Mouse (Mus musculus): ENCODE measurements around the gene Arhgap10. TPM values are rescaled to one million over a fixed set of nuclear protein-coding genes. Genes with fewer than 3 reads are reported as not detected.

Gene Arhgap10
- total and polyA plus RNA-seq, 3 experiments: 13.1 to 22.8 TPM; not detected in 1

DNA sequence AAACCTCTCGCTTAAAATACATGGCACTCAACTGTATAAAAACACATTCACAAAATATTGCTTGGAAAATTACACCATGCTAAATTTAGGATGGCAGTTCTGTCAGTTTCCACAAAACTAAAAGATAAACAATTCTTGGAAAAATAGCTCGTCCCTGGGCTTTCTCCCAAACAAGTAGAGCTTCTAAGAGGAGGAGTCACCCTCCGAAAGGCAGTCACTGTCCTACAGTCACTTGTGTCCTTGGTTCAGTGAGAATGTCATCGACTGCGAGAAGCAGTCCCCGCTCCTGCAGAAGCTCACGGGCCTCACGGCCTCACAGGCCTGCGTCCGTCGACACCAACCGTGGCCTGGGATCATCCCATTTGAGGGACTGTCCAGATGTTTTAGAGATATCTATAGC is 40.1 kb downstream of the Arhgap10 start:
- Histone ChIP-seq H3K4me1 (ENCODE audit: control insufficient read depth in 1 of 2, insufficient read depth in 2 of 2, low read length in 2 of 2) (peaks cover 7 to 15% of the 10 kb centered on the region in 2 experiments), H3K79me2 (ENCODE audit: control insufficient read depth, insufficient read depth, low read length, poor library complexity) (peaks cover 9% of the 10 kb centered on the region; the same call in 1 of the 2 replicates), H3K9me3 (replicated peaks; ENCODE audit: insufficient read depth, low read length) (no peaks in the 10 kb centered on the region), H3K36me3 (ENCODE audit: control insufficient read depth in 1 of 2, insufficient read depth in 2 of 2, low read length in 2 of 2) (peaks cover 0 to 6% of the 10 kb centered on the region in 2 experiments; a peak in 2 of 4 replicates), H3K27ac (ENCODE audit: control insufficient read depth, low read depth, low read length) (no peak overlapping the region), H3K4me3 (ENCODE audit: control insufficient read depth in 1 of 2, insufficient read depth in 1 of 2, low read depth in 2 of 2, low read length in 2 of 2) (no peak overlapping the region), H3K27me3 (ENCODE audit: control insufficient read depth in 1 of 2, insufficient read depth in 2 of 2, low read length in 2 of 2) (no peaks in the 10 kb centered on the region), H3K9ac (ENCODE audit: control insufficient read depth, low read depth, low read length, poor library complexity, severe bottlenecking) (no peak overlapping the region)
- DNase-seq (ENCODE audit: low read depth, low spot score): no peak
- no peak for TF ChIP-seq TAL1 (IDR thresholded peaks at IDR 0.05; ENCODE audit: low read length)
- no peak for TF ChIP-seq USF2 (IDR thresholded peaks at IDR 0.05; ENCODE audit: borderline replicate concordance in 1 of 2, insufficient read depth in 1 of 2, low read depth in 1 of 2, low read length in 2 of 2)
- no peak for TF ChIP-seq ZMIZ1 (IDR thresholded peaks at IDR 0.05; ENCODE audit: low read depth, low read length)
- no peak for TF ChIP-seq ELF1 (IDR thresholded peaks at IDR 0.05; ENCODE audit: low read depth, low read length)

- no peak overlapping the region for H3K9ac ChIP-seq (ENCODE audit: control insufficient read depth, low read depth, low read length, poor library complexity, severe bottlenecking)
- no peaks in the 10 kb centered on the region for H3K27me3 ChIP-seq (ENCODE audit: control insufficient read depth in 1 of 2, insufficient read depth in 2 of 2, low read length in 2 of 2)
- TF ChIP-seq CHD2 (IDR thresholded peaks at IDR 0.05; ENCODE audit: low read length) (no peak), BHLHE40 (IDR thresholded peaks at IDR 0.05; ENCODE audit: borderline replicate concordance, low read depth, low read length) (no peak), POLR2AphosphoS2 (IDR thresholded peaks at IDR 0.05; ENCODE audit: low read length) (no peak), NRF1 (IDR thresholded peaks at IDR 0.05; ENCODE audit: insufficient read depth, low read depth, low read length, poor library complexity, severe bottlenecking) (no peak), MAFK (IDR thresholded peaks at IDR 0.05; ENCODE audit: borderline replicate concordance, low read depth, low read length) (no peak), SMC3 (IDR thresholded peaks at IDR 0.05; ENCODE audit: low read depth, low read length) (no peak)
- H3K79me2 ChIP-seq (ENCODE audit: control insufficient read depth, insufficient read depth, low read length, poor library complexity): peaks cover 6% of the 10 kb centered on the region; the same call in 1 of the 2 replicates
- no peaks in the 10 kb centered on the region for H3K9me3 ChIP-seq (replicated peaks; ENCODE audit: insufficient read depth, low read length)
- peaks cover 5 to 15% of the 10 kb centered on the region in 2 experiments for H3K4me1 ChIP-seq (ENCODE audit: control insufficient read depth in 1 of 2, insufficient read depth in 2 of 2, low read length in 2 of 2)
- H3K4me3 ChIP-seq (ENCODE audit: control insufficient read depth in 1 of 2, insufficient read depth in 1 of 2, low read depth in 2 of 2, low read length in 2 of 2): no peak overlapping the region
- no peak overlapping the region for H3K27ac ChIP-seq (ENCODE audit: control insufficient read depth, low read depth, low read length)
- DNase-seq (ENCODE audit: low read depth, low spot score): no peak
- peaks cover 0 to 4% of the 10 kb centered on the region in 2 experiments; a peak in 2 of 4 replicates for H3K36me3 ChIP-seq (ENCODE audit: control insufficient read depth in 1 of 2, insufficient read depth in 2 of 2, low read length in 2 of 2)
Measured at GRCm38 (mm10) chr8:77474614-77475013, 43.1 kb downstream of the Arhgap10 start.

GRCm38 (mm10) chr8:77473773-77474172 is 44.0 kb downstream of the Arhgap10 start:
- Histone ChIP-seq H3K36me3 (ENCODE audit: control insufficient read depth in 1 of 2, insufficient read depth in 2 of 2, low read length in 2 of 2) (peaks cover 0 to 4% of the 10 kb centered on the region in 2 experiments; a peak in 2 of 4 replicates), H3K79me2 (ENCODE audit: control insufficient read depth, insufficient read depth, low read length, poor library complexity) (peaks cover 6% of the 10 kb centered on the region; the same call in 1 of the 2 replicates), H3K27me3 (ENCODE audit: control insufficient read depth in 1 of 2, insufficient read depth in 2 of 2, low read length in 2 of 2) (no peaks in the 10 kb centered on the region), H3K9ac (ENCODE audit: control insufficient read depth, low read depth, low read length, poor library complexity, severe bottlenecking) (no peak overlapping the region), H3K27ac (ENCODE audit: control insufficient read depth, low read depth, low read length) (no peak overlapping the region), H3K4me3 (ENCODE audit: control insufficient read depth in 1 of 2, insufficient read depth in 1 of 2, low read depth in 2 of 2, low read length in 2 of 2) (no peak overlapping the region), H3K4me1 (ENCODE audit: control insufficient read depth in 1 of 2, insufficient read depth in 2 of 2, low read length in 2 of 2) (peaks cover 5 to 13% of the 10 kb centered on the region in 2 experiments), H3K9me3 (replicated peaks; ENCODE audit: insufficient read depth, low read length) (no peaks in the 10 kb centered on the region)
- DNase-seq (ENCODE audit: low read depth, low spot score): no peak
- TF ChIP-seq ZMIZ1 (IDR thresholded peaks at IDR 0.05; ENCODE audit: low read depth, low read length) (no peak), ZC3H11A (IDR thresholded peaks at IDR 0.05; ENCODE audit: low read depth, low read length) (no peak), POLR2AphosphoS2 (IDR thresholded peaks at IDR 0.05; ENCODE audit: low read length) (no peak), GATA1 (IDR thresholded peaks at IDR 0.05; ENCODE audit: low read depth, low read length) (no peak), TCF12 (IDR thresholded peaks at IDR 0.05; ENCODE audit: low read depth, low read length) (no peak)
